Mouse (Mus musculus) stomach, postnatal 0 days (tissue): ENCODE measurements around the gene Pkd1l2.

Experiments
- CTCF ChIP-seq: IDR thresholded peaks from 2 replicates; pipeline ENCODE4 v1.5.1; 2016; ENCODE audit warnings: antibody characterized with exemption, low read depth, mild to moderate bottlenecking, moderate library complexity
- EP300 ChIP-seq: optimal IDR thresholded peaks from 2 replicates; pipeline ENCODE3; 2016; ENCODE audit warnings: antibody characterized with exemption

DNA sequence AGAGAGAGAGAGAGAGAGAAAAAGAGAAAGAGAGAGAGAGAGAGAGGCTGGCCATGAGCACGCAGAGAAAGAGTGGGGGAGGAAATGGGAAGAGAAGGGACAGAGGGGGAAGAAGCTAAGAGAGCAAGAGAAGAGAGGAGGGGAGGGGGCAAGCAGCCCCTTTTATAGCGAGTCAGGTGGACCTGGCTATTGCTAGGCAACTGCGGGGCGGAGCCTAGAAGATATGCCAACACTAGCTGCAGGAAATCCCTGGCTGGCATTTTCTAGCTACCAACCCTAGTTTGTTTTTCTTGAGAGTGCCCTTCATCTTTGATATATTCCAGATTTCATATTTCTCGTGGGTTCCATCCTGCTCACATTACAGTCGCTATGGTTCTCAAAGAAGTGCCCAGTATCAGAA lies 32.8 kb upstream of the Pkd1l2 start:
- TF ChIP-seq CTCF (no peak), EP300 (no peak)
